Mouse (Mus musculus): Measurements from ENCODE around the gene Bud23.

DNA sequence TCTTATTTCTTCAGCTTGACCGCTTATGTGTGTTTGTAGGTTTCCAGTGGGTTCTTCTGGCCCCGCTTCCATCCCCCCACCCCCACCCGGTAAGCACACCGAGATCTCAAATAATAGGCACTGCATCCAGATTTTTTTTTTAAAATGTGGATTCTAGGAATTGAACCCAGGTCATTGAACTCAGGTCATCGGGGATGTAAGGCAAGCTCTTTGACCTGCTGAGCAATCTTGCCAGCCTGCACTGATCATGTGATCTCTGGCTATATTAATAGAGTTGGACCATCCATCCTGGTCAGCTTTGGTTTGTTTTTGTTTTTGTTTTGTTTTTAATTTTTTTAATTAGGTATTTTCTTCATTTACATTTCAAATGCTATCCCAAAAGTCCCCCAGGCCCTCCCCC, 32.2 kb downstream of the Bud23 start:
- TF ChIP-seq CTCF (IDR thresholded peaks at IDR 0.05; ENCODE audit: low read depth, low read length) (no peak), POLR2A (IDR thresholded peaks at IDR 0.05; ENCODE audit: extremely low read depth, insufficient read depth, low read length) (no peak)

Measured in liver, adult 2 months (tissue).